Mouse (Mus musculus) cerebellum, adult 2 months (tissue): ENCODE measurements around the gene Tnxb. TPM values are rescaled to one million over a fixed set of nuclear protein-coding genes. Genes with fewer than 3 reads are reported as not detected.

Experiments
- DNase-seq, 2 experiments: peaks; one replicate each; pipeline ENCODE4 v3.0.0; 2021
- H3K27ac ChIP-seq: fragments of 200-500 bp; 2 replicates; pipeline ENCODE4 v1.5.1; 2012; ENCODE audit warnings: low read length, control low read depth, inconsistent platforms; ENCODE audit not compliant: insufficient read depth
- H3K27me3 ChIP-seq: fragments of 200-500 bp; 2 replicates; pipeline ENCODE4 v1.6.1; 2012; ENCODE audit warnings: inconsistent platforms, mild to moderate bottlenecking, low read length, moderate library complexity; ENCODE audit not compliant: control insufficient read depth, insufficient read depth
- H3K4me1 ChIP-seq: fragments of 200-500 bp; 2 replicates; pipeline ENCODE4 v1.6.1; 2011; ENCODE audit warnings: low read length; ENCODE audit not compliant: control insufficient read depth, insufficient read depth
- H3K4me3 ChIP-seq: fragments of 200-500 bp; replicated peaks from 2 replicates; pipeline ENCODE3; 2011; ENCODE audit warnings: mild to moderate bottlenecking, low read depth, low read length, control low read depth; ENCODE audit not compliant: insufficient read depth
- CTCF ChIP-seq: fragments of 200-500 bp; IDR thresholded peaks from 2 replicates; pipeline ENCODE4 v1.5.1; 2011; ENCODE audit warnings: low read depth, mild to moderate bottlenecking, control low read depth, low read length, moderate library complexity, borderline replicate concordance; ENCODE audit not compliant: insufficient read depth
- POLR2A ChIP-seq: fragments of 200-500 bp; IDR thresholded peaks from 2 replicates; pipeline ENCODE4 v1.6.1; 2011; ENCODE audit warnings: low read length, control low read depth, borderline replicate concordance; ENCODE audit not compliant: insufficient read depth
- WGBS: fragments of 180-500 bp; shearing (Covaris S2); methylation state at CpG from one replicate; pipeline ENCODE4 v1.1.7; 2018; 5-methylcytosine and 5-hydroxymethylcytosine counted together
- polyA plus RNA-seq: library from polyadenylated mRNA; depleted of rRNA; stranded (reverse); fragments of >200 nt; gene quantifications from 2 replicates; pipeline ENCODE4 v1.2.3, GENCODE M21; 2012

Tnxb gene
- polyA plus RNA-seq, 1 experiment: 1.6 TPM

- peak within 1 kb of the TSS; percentile 75; the same call in 1 of the 2 replicates for H3K27ac ChIP-seq
- H3K4me3 ChIP-seq: peak within 1 kb of the TSS; percentile 99
- TF ChIP-seq POLR2A: peak; percentile 49; the same call in 1 of the 2 replicates
- no peak for TF ChIP-seq CTCF
- H3K4me1 ChIP-seq: peaks cover 37% of the 10 kb centered on the region
- WGBS: under 1% methylated on average over 16 of the region's 16 CpGs
- DNase-seq: peak; percentile 98
- no peaks in the 10 kb centered on the region for H3K27me3 ChIP-seq
Measured at GRCm38 (mm10) chr17:34644608-34645007, 25.7 kb upstream of the Tnxb start, which contains the start of gene Fkbpl. Gene Fkbpl, plus strand, starts transcription at chr17:34644764.

GRCm38 (mm10) chr17:34645256-34645829 is 25.0 kb upstream of the Tnxb start:
- H3K27ac ChIP-seq: no peak overlapping the region; the same call in 1 of the 2 replicates
- TF ChIP-seq POLR2A (no peak), CTCF (no peak)
- peak overlapping the region; percentile 99 for H3K4me3 ChIP-seq
- no peaks in the 10 kb centered on the region for H3K27me3 ChIP-seq
- 37% methylated on average over 10 of the region's 10 CpGs for WGBS
- peaks cover 31% of the 10 kb centered on the region for H3K4me1 ChIP-seq
- peak; percentile 19 to 31 for DNase-seq

- WGBS: 49% methylated on average over 30 of the region's 30 CpGs
- Histone ChIP-seq H3K4me1 (peaks cover 25% of the 10 kb centered on the region), H3K27ac (no peak overlapping the region), H3K4me3 (no peak overlapping the region), H3K27me3 (no peaks in the 10 kb centered on the region)
- TF ChIP-seq POLR2A (no peak), CTCF (no peak)
- DNase-seq: peak; percentile 35 to 46
Measured at GRCm38 (mm10) chr17:34645831-34646511, 24.4 kb upstream of the Tnxb start.

- 0 out of 2 replicates have a peak within 1 kb of the TSS, but pooled peaks have one; percentile 8 for H3K27ac ChIP-seq
- peak within 1 kb of the TSS; percentile 68 for H3K4me3 ChIP-seq
- peaks cover 18% of the 10 kb centered on the region for H3K4me1 ChIP-seq
- 2% methylated on average over 66 of the region's 66 CpGs for WGBS
- TF ChIP-seq CTCF (no peak), POLR2A (peak; percentile 31; the same call in 1 of the 2 replicates)
- DNase-seq: peak; percentile 94 to 99
- H3K27me3 ChIP-seq: no peaks in the 10 kb centered on the region
Measured at GRCm38 (mm10) chr17:34646906-34647787, 23.2 kb upstream of the Tnxb start, which contains the start of gene Atf6b. Gene Atf6b, plus strand, starts transcription at chr17:34647146.

- no peak overlapping the region for H3K27ac ChIP-seq
- H3K4me1 ChIP-seq: peaks cover 15% of the 10 kb centered on the region
- H3K27me3 ChIP-seq: no peaks in the 10 kb centered on the region
- TF ChIP-seq CTCF (no peak), POLR2A (no peak)
- peak overlapping the region; percentile 5 for H3K4me3 ChIP-seq
- peak; percentile 12 to 19 for DNase-seq
- WGBS: 83% methylated on average over 16 of the region's 16 CpGs
Measured at GRCm38 (mm10) chr17:34648141-34648890, 22.0 kb upstream of the Tnxb start.

- H3K27ac ChIP-seq: no peak overlapping the region
- 83% methylated on average over 18 of the region's 18 CpGs for WGBS
- no peak overlapping the region for H3K4me3 ChIP-seq
- DNase-seq: peak in 1 of 2 experiments; percentile 8
- H3K27me3 ChIP-seq: no peaks in the 10 kb centered on the region
- peaks cover 12% of the 10 kb centered on the region for H3K4me1 ChIP-seq
- TF ChIP-seq CTCF: no peak
- no peak for TF ChIP-seq POLR2A
Measured at GRCm38 (mm10) chr17:34649106-34649864, 21.1 kb upstream of the Tnxb start.
